Mouse (Mus musculus) midbrain, embryonic 11.5 days (tissue): ENCODE results near the gene Wdr13. TPM values are rescaled to one million over a fixed set of nuclear protein-coding genes. Genes with fewer than 3 reads are reported as not detected.

Experiments used
- polyA plus RNA-seq: library from polyadenylated mRNA; unstranded; fragments of >200 nt; fragmentation: Nextera tagmentation; extraction: Ambion mirVana; gene quantifications from 2 replicates; pipeline ENCODE4 v1.2.1, GENCODE M21; 2014

Gene Wdr13
- polyA plus RNA-seq, 1 experiment from 2014 or later: 23.4 TPM

Other genes starting within 250 kb of the Wdr13 start
- gene Slc35a2, start 248.9 kb downstream of the Wdr13 start, polyA plus RNA-seq: 10.1 and 11.2 TPM in 2 replicates
- gene Pqbp1, start 233.6 kb downstream of the Wdr13 start, polyA plus RNA-seq: 143 and 160 TPM in 2 replicates
- 163 and 179 TPM in 2 replicates for gene Timm17b, start 233.5 kb downstream of the Wdr13 start, polyA plus RNA-seq
- not detected in 2 replicates for gene Gm10491, start 225.1 kb downstream of the Wdr13 start, polyA plus RNA-seq
- gene Gm10490, start 223.3 kb downstream of the Wdr13 start, polyA plus RNA-seq: not detected in 2 replicates
- 21.9 and 26.9 TPM in 2 replicates for gene Pcsk1n, start 213.1 kb downstream of the Wdr13 start, polyA plus RNA-seq
- gene Eras, start 204.3 kb downstream of the Wdr13 start, polyA plus RNA-seq: not detected in 2 replicates
- 58.4 and 60.4 TPM in 2 replicates for gene Hdac6, start 185.0 kb downstream of the Wdr13 start, polyA plus RNA-seq
- gene Gata1, start 154.8 kb downstream of the Wdr13 start, polyA plus RNA-seq: 4.8 and 5.2 TPM in 2 replicates
- not detected in 2 replicates for gene Glod5, start 114.4 kb downstream of the Wdr13 start, polyA plus RNA-seq
- 80.8 and 82.6 TPM in 2 replicates for gene Suv39h1, start 58.1 kb downstream of the Wdr13 start, polyA plus RNA-seq
- gene Was, start 42.4 kb downstream of the Wdr13 start, polyA plus RNA-seq: 0.26 and 0.34 TPM in 2 replicates
- 439 and 458 TPM in 2 replicates for gene Rbm3, start 13.0 kb upstream of the Wdr13 start, polyA plus RNA-seq
- gene Tbc1d25, start 43.3 kb upstream of the Wdr13 start, polyA plus RNA-seq: 11.5 and 11.6 TPM in 2 replicates
- gene Ebp, start 60.6 kb upstream of the Wdr13 start, polyA plus RNA-seq: 32.0 and 36.1 TPM in 2 replicates
- 14.7 and 15.9 TPM in 2 replicates for gene Porcn, start 73.6 kb upstream of the Wdr13 start, polyA plus RNA-seq
- 40.2 and 44.3 TPM in 2 replicates for gene Ftsj1, start 119.5 kb upstream of the Wdr13 start, polyA plus RNA-seq
- gene Slc38a5, start 138.2 kb upstream of the Wdr13 start, polyA plus RNA-seq: 5.2 and 5.3 TPM in 2 replicates
- gene Ssxb10, start 194.5 kb upstream of the Wdr13 start, polyA plus RNA-seq: not detected in 2 replicates
- gene Ssxb9, start 234.1 kb upstream of the Wdr13 start, polyA plus RNA-seq: not detected in 2 replicates